Mouse (Mus musculus) liver, embryonic 14.5 days (tissue): ENCODE data around the gene Acly. TPM values are rescaled to one million over a fixed set of nuclear protein-coding genes. Genes with fewer than 3 reads are reported as not detected.

Source experiments
- ATAC-seq: fragments of 200-750 bp; cut with Nextera tagmentation; 2 replicates; pipeline ENCODE4 v1.8.0; 2017; ENCODE audit warnings: moderate number of reproducible peaks, mild to moderate bottlenecking, moderate library complexity; ENCODE audit not compliant: insufficient read depth
- DNase-seq, 3 experiments: peaks; one replicate each; pipeline ENCODE4 v3.0.0-alpha.2; 2012 to 2013; ENCODE audit warnings: low read depth in 3 of 3, low spot score in 3 of 3
- H3K27ac ChIP-seq: fragments of 300-500 bp; sonication (generic); 2 replicates; pipeline ENCODE4 v1.5.1; 2014; ENCODE audit warnings: moderate library complexity, mild to moderate bottlenecking, control low read depth, inconsistent platforms
- H3K27me3 ChIP-seq: fragments of 300-500 bp; sonication (generic); 2 replicates; pipeline ENCODE4 v1.6.1; 2014; ENCODE audit warnings: mild to moderate bottlenecking, low read length, moderate library complexity; ENCODE audit not compliant: control insufficient read depth, insufficient read depth
- H3K36me3 ChIP-seq: fragments of 300-500 bp; sonication (generic); replicated peaks from 2 replicates; pipeline ENCODE4 v1.6.1; 2014; ENCODE audit warnings: low read depth; ENCODE audit not compliant: control insufficient read depth, insufficient read depth
- H3K4me1 ChIP-seq, 2 experiments: fragments of 200-500 bp in 1 of 2; fragments of 300-500 bp in 1 of 2; sonication (generic) in 1 of 2; replicated peaks; 2 replicates each; pipeline ENCODE4 v1.6.1; 2012 to 2014; ENCODE audit warnings: antibody characterized with exemption in 1 of 2, inconsistent platforms in 1 of 2, low read length in 1 of 2; ENCODE audit not compliant: control insufficient read depth in 2 of 2, insufficient read depth in 2 of 2
- H3K4me2 ChIP-seq: fragments of 300-500 bp; sonication (generic); 2 replicates; pipeline ENCODE4 v1.6.1; 2014; ENCODE audit warnings: low read depth, mild to moderate bottlenecking, control low read depth, moderate library complexity
- H3K4me3 ChIP-seq, 2 experiments: fragments of 200-500 bp in 1 of 2; fragments of 300-500 bp in 1 of 2; sonication (generic) in 1 of 2; 2 replicates each; pipeline ENCODE4 v1.5.1; 2012 to 2014; ENCODE audit warnings: low read depth in 2 of 2, low read length in 2 of 2, mild to moderate bottlenecking in 2 of 2, control low read depth in 1 of 2, inconsistent platforms in 1 of 2, moderate library complexity in 1 of 2; ENCODE audit not compliant: insufficient read depth in 1 of 2
- H3K9ac ChIP-seq: fragments of 300-500 bp; sonication (generic); replicated peaks from 2 replicates; pipeline ENCODE4 v1.6.1; 2014; ENCODE audit warnings: mild to moderate bottlenecking, control low read depth, moderate library complexity
- H3K9me3 ChIP-seq: fragments of 300-500 bp; sonication (generic); 2 replicates; pipeline ENCODE4 v1.6.1; 2016; ENCODE audit warnings: low read length, mixed read lengths; ENCODE audit not compliant: control insufficient read depth
- CTCF ChIP-seq: IDR thresholded peaks from 2 replicates; pipeline ENCODE4 v1.5.1; 2016; ENCODE audit warnings: antibody characterized with exemption, low read depth, control low read depth
- EP300 ChIP-seq: IDR thresholded peaks from 2 replicates; pipeline ENCODE4 v1.6.1; 2016; ENCODE audit warnings: antibody characterized with exemption, low read depth
- WGBS: fragments of 180-500 bp; shearing (Covaris S2); extraction: QIAGEN DNeasy Blood & Tissue Kit; methylation state at CpG from one replicate; pipeline ENCODE4 v1.1.7; 2014; ENCODE audit not compliant: insufficient replicate concordance; 5-methylcytosine and 5-hydroxymethylcytosine counted together
- polyA plus RNA-seq, 2 experiments: library from polyadenylated mRNA; depleted of rRNA in 1 of 2; stranded (reverse) in 1 of 2; unstranded in 1 of 2; fragments of >200 nt; fragmentation: Nextera tagmentation in 1 of 2; extraction: Ambion mirVana in 1 of 2; gene quantifications; 2 replicates each; pipeline versions ENCODE4 v1.2.1 to v1.2.3; 2012 to 2014

Gene Acly
- polyA plus RNA-seq, 2 experiments, result 45.9 to 68.2 TPM

- Histone ChIP-seq H3K4me1 (peaks cover 6 to 13% of the 10 kb centered on the region in 2 experiments; a peak in 3 of 4 replicates), H3K27ac (no peak overlapping the region), H3K4me3 (peak overlapping the region; percentile 69 to 71), H3K9ac (no peak overlapping the region), H3K36me3 (no peaks in the 10 kb centered on the region), H3K4me2 (peak overlapping the region; percentile 78), H3K9me3 (no peaks in the 10 kb centered on the region), H3K27me3 (no peaks in the 10 kb centered on the region)
- WGBS, result 33% methylated on average over 3 of the region's 3 CpGs
- ATAC-seq (no peak), DNase-seq (no peak)
- TF ChIP-seq CTCF (no peak), EP300 (no peak)
These were observed 46.4 kb upstream of the Acly start for GRCm38 (mm10) chr11:100574188-100574587.

- Histone ChIP-seq H3K9ac (no peak overlapping the region), H3K4me1 (peaks cover 6 to 13% of the 10 kb centered on the region in 2 experiments; a peak in 3 of 4 replicates), H3K36me3 (no peaks in the 10 kb centered on the region), H3K9me3 (no peaks in the 10 kb centered on the region), H3K27me3 (no peaks in the 10 kb centered on the region), H3K4me3 (no peak overlapping the region), H3K27ac (no peak overlapping the region), H3K4me2 (peak overlapping the region; percentile 37)
- 10% methylated on average over 16 of the region's 16 CpGs for WGBS
- DNase-seq, result no peak
- no peak for ATAC-seq
- TF ChIP-seq EP300 (no peak), CTCF (no peak)
These were observed 43.4 kb upstream of the Acly start for GRCm38 (mm10) chr11:100571202-100571567.

- Histone ChIP-seq H3K9me3 (no peaks in the 10 kb centered on the region), H3K4me1 (peaks cover 4 to 10% of the 10 kb centered on the region in 2 experiments; a peak in 3 of 4 replicates), H3K4me3 (no peak overlapping the region), H3K36me3 (no peaks in the 10 kb centered on the region), H3K27ac (no peak overlapping the region), H3K27me3 (no peaks in the 10 kb centered on the region), H3K9ac (no peak overlapping the region), H3K4me2 (peak overlapping the region; percentile 37)
- 8% methylated on average over 8 of the region's 8 CpGs for WGBS
- TF ChIP-seq CTCF (peak; percentile 85), EP300 (no peak)
- DNase-seq (peak; percentile 30 to 51 (median 33)), ATAC-seq (no peak)
These were observed 42.8 kb upstream of the Acly start for GRCm38 (mm10) chr11:100570430-100571201.

GRCm38 (mm10) chr11:100569789-100570188 lies 42.0 kb upstream of the Acly start:
- WGBS, result 50% methylated on average over 9 of the region's 9 CpGs
- Histone ChIP-seq H3K4me3 (no peak overlapping the region), H3K36me3 (no peaks in the 10 kb centered on the region), H3K4me2 (no peak overlapping the region), H3K27me3 (no peaks in the 10 kb centered on the region), H3K9ac (no peak overlapping the region), H3K4me1 (peaks cover 0 to 5% of the 10 kb centered on the region in 2 experiments; a peak in 2 of 4 replicates), H3K9me3 (no peaks in the 10 kb centered on the region), H3K27ac (no peak overlapping the region)
- TF ChIP-seq EP300 (no peak), CTCF (no peak)
- no peak for DNase-seq
- ATAC-seq, result no peak

DNA sequence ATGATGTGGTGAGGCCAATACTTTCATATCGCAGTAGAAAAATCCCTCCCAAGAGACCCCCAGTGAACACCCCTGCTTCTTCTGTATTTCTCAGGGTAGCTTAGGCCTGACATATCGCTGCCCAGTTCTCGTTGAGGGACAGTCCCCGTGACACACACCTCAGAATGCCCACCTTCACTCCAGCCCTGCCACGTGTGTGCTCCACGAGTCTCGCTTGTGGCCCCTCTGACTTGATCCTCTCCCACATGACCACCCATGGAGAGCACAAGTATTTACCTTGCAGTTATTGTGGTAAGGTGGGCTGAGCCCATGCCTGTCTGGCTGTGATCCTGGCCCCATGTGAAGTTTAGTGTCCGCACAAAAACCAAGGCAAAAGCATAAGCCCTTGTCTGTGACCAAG lies 40.9 kb upstream of the Acly start:
- no peak overlapping the region for H3K4me3 ChIP-seq
- no peak overlapping the region for H3K4me2 ChIP-seq
- H3K9me3 ChIP-seq, result no peaks in the 10 kb centered on the region
- H3K27ac ChIP-seq, result no peak overlapping the region
- H3K9ac ChIP-seq, result no peak overlapping the region
- 73% methylated on average over 8 of the region's 8 CpGs for WGBS
- no peak for ATAC-seq
- TF ChIP-seq EP300 (no peak), CTCF (no peak)
- H3K4me1 ChIP-seq, result peaks cover 0 to 5% of the 10 kb centered on the region in 2 experiments; a peak in 1 of 4 replicates
- H3K27me3 ChIP-seq, result no peaks in the 10 kb centered on the region
- H3K36me3 ChIP-seq, result no peaks in the 10 kb centered on the region
- DNase-seq, result no peak
